Mouse (Mus musculus): Measurements from ENCODE around the gene Plin5.
A peak's percentile ranks its signal among the peaks of the same experiment; 100 is the strongest.

The Plin5 gene

GRCm38 (mm10) chr17:56117251-56117710, at the start of gene Plin5:
Gene Plin5 (minus strand): TSS chr17:56117596.
- peak; percentile 29 for DNase-seq

GRCm38 (mm10) chr17:56165671-56166070, 48.3 kb upstream of the Plin5 start:
- no peak for DNase-seq

DNA sequence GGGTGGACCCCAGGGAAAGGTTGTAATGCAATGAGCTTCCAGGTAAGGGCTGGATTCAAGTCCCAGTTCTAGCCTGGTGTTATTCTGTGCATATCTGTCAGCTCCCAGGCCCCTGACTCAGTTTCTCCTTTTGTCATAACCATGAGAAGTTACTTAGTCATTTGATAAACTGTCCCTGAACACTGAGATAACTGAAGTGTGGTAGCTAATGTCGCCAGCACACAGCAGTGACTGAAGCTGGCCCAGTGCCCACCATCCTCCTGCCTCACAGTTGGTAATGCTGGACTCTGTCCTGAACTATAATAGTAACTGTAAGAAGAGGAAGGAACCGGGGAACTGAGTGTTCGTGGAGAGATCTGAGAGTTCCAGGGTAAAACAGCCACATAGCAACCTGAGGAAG, 47.1 kb upstream of the Plin5 start:
- no peak for DNase-seq

GRCm38 (mm10) chr17:56163523-56164102, 46.2 kb upstream of the Plin5 start:
- no peak for DNase-seq

GRCm38 (mm10) chr17:56162231-56162774, 44.9 kb upstream of the Plin5 start, which contains the start of gene Tnfaip8l1:
Gene Tnfaip8l1 (plus strand): TSS chr17:56162477.
- DNase-seq: peak; percentile 92

- peak; percentile 52 for DNase-seq
Measured at GRCm38 (mm10) chr17:56159729-56160128, 42.3 kb upstream of the Plin5 start.

- no peak for DNase-seq
Measured at GRCm38 (mm10) chr17:56153643-56154042, 36.2 kb upstream of the Plin5 start.

- no peak for DNase-seq
Measured at GRCm38 (mm10) chr17:56149897-56150296, 32.5 kb upstream of the Plin5 start.

DNA sequence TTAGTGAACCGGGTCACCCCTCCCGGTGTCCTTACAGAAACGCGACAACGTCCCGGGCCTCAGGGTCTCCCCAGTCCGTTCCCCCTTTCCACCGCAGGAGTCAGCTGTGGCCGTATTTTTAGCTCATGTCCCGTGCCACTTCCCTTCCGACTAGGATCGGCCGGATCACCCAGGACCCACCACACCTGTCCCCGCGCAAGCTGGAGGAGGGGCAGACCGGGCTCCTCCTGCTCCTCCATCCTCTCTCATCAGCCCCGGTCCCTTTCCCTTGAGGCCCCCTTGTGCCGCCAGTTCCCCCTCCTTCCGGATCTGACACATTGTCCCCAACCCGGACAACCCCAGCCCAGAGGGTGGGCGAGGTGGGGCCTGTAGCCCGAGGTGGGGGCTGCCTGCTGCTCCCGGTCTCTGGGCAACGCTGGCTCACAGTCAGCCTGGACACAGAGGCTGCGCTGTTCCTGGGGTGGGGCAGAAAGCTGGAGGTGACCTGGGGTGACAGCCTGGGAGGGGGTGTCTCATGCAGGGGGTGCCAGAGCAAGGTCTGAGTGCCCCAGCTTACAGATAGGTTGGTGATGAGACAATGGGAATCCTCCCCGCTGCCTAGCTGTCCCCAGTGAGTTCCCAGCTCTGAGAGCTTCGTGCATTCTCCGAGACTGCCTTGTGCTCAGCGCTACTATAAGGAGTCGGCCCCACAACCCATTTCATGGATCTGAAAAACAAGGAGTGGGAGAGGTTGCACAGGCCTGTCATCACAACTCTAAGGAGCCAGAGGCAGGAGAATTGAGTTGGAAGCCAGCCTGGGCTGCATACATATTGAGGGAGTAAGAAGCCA, 31.6 kb upstream of the Plin5 start:
- DNase-seq: no peak

DNA sequence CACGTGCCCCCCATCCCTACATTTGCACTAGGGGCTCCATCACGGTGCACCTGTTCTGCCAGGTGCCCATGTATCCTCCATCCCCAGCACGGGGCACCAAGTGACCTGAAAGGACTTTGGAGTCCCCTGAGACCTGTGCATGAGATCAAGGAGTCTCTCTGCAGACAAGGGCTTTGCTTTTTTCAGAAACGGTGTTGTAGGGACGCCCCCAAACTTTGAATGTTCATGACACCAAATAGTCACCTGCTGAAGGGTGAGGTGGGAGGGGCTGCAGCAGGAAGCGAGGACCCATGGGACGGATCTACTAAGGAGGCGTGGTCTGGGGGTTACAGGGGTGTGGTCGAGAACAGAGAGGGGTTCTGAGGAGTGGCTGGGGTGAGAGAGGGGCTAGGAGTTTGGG, 30.9 kb upstream of the Plin5 start:
- no peak for DNase-seq

DNA sequence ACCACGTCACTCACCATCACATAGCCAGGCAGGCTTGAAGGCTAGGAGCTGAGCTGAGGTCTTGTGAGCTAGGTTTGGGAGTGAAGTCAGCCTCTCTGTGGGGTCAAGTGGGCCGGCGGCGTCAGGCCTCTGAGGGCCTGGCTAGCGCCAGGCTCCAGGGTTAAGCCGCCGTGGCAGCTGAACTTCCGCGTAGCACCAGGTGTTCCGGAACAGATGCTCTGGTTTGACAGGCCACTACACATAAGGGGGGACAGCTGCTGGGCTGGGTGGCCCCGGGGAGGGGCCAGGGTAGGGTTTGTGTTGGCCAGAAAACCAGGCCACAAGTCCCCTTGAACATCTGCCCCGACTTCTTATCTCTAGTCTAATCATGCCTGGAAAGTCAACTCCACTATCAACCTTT, 30.0 kb upstream of the Plin5 start:
- DNase-seq: no peak

DNA sequence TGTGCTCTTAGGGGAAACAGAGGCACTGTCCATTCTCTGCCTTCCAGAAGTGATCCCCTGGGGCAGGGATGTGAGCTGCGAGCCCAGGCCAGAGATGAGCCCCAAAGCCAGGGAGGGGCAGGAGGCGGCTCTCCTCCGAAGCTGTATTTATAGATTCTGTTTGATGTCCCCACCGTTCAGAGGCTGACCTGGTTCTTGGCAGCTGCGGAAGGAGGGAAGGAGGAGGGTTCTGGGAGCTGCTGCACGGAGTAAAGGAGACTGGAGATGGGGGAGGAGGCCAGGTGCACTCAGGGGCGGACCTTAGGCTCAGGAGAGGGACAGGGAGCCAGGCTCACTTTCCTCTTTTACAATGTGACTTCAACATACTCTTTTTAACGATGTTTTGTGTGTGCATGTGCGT, 28.7 kb upstream of the Plin5 start:
- DNase-seq: no peak

DNA sequence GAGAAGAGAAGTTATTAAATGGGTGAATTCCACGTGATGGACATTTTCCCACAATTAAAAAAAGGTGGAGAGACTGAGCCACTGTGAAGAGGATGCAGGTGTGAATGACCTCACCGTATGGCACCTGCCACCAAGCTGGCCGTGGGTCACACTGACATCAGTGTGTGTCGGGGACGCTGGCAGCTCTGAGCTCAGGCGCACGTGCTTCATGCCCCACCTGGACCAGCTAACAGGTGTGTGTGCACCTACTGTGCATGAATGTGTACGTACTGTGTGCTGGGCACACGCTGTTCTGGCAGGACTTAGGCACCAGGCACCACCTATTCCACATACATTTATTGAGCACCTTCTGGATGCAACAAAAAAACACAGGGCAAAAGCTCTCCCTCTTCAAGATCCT, 27.1 kb upstream of the Plin5 start:
- DNase-seq: no peak

- peak; percentile 58 for DNase-seq
Measured at GRCm38 (mm10) chr17:56141702-56142605, 24.6 kb upstream of the Plin5 start.

GRCm38 (mm10) chr17:56139858-56140595, 22.6 kb upstream of the Plin5 start, which contains the start of gene Sema6b:
Gene Sema6b (minus strand): TSS chr17:56140343.
- peak; percentile 77 for DNase-seq

GRCm38 (mm10) chr17:56139355-56139754, 22.0 kb upstream of the Plin5 start:
- DNase-seq: peak; percentile 50

GRCm38 (mm10) chr17:56137839-56138613, 20.6 kb upstream of the Plin5 start:
- DNase-seq: peak; percentile 36

DNA sequence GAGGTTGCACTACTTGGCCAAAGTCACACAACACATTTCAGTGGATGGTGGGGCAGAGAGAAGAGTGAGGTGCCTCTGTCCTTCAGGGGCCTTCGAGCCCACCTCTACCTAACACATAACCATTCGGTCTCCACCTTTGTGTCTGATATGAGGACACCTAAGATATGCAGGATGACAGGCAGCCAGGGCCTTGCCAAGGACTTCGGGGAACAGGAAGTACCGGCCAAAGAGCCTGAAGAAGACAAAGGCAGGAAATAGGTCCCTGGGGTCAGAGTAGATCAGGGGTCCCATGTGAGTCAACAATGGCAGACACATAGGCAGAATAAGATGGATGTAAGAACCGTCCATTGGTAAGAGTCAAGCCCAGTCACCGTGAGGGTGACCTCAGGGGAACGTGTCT, 19.2 kb upstream of the Plin5 start:
- peak; percentile 3 for DNase-seq

- peak; percentile 53 for DNase-seq
Measured at GRCm38 (mm10) chr17:56134463-56134971, 17.1 kb upstream of the Plin5 start.

DNA sequence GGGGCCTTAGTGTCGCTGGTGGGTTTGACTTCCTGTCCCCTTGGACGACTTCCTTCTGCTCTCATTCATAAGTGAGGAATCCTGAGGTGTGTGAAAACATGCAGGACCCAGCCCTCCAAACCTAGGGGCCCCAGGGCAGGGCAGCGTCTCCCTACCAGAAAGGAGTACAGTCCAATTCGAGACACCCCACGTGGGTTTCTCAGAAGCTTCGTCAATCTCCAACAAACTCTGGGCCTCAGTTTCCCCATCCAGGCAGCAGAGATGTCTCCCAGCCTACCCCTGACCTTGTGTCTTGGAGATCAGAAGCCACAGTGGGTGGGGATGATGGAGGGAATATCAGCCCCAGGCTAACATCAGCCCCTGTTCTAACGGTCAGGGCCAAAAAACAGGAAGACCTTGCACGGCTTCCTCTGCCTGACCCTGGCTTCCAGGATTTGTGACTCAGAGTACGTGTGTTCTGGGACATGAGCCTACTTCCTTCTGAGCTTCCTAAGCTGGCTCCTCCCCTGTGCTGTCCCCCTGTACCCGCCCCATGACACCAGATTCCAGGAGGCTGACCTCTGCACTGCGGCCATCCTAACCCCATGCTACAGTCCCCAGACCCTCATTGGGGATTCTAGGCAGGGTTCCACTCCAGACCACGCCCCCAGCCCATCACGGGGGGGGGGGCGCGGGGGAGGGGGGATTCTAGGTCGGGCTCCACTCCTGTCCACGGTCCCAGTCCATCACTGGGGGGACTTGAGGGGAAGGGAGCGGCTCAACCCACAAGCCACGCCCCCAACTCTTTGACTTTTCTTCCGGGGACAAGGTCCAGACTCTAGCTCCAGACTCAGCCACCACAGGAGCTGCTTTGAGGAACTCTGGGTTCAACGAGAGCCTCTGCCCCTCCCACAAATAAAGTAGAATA, 16.3 kb upstream of the Plin5 start:
- DNase-seq: no peak

All from cerebellum, adult 11 months (tissue).